Mouse (Mus musculus) spleen, adult 2 months (tissue): Measurements from ENCODE around the gene Gng7. TPM values are rescaled to one million over a fixed set of nuclear protein-coding genes. Genes with fewer than 3 reads are reported as not detected.

ENCODE experiments used
- DNase-seq, 2 experiments: peaks; one replicate each; pipeline versions ENCODE4 v3.0.0 to v3.0.0-alpha.2; 2012 to 2021; ENCODE audit warnings: low spot score in 2 of 2, low read depth in 1 of 2
- H3K27ac ChIP-seq: fragments of 200-500 bp; 2 replicates; pipeline ENCODE4 v1.5.1; 2012; ENCODE audit warnings: low read length, inconsistent platforms; ENCODE audit not compliant: insufficient read depth
- H3K27me3 ChIP-seq: fragments of 200-500 bp; 2 replicates; pipeline ENCODE4 v1.6.1; 2012; ENCODE audit warnings: mild to moderate bottlenecking, moderate library complexity, low read length, inconsistent platforms; ENCODE audit not compliant: control insufficient read depth, insufficient read depth
- H3K36me3 ChIP-seq: fragments of 200-500 bp; 2 replicates; pipeline ENCODE4 v1.6.1; 2012; ENCODE audit warnings: mild to moderate bottlenecking, low read length, inconsistent platforms; ENCODE audit not compliant: control insufficient read depth, insufficient read depth
- H3K4me1 ChIP-seq: fragments of 200-500 bp; 2 replicates; pipeline ENCODE4 v1.6.1; 2011; ENCODE audit warnings: inconsistent platforms; ENCODE audit not compliant: control insufficient read depth, insufficient read depth, insufficient read length
- H3K4me3 ChIP-seq: fragments of 200-500 bp; 2 replicates; pipeline ENCODE4 v1.5.1; 2011; ENCODE audit warnings: mild to moderate bottlenecking, inconsistent platforms; ENCODE audit not compliant: insufficient read depth, insufficient read length; ENCODE audit errors: extremely low read depth
- CTCF ChIP-seq: fragments of 200-500 bp; IDR thresholded peaks from 2 replicates; pipeline ENCODE4 v1.5.1; 2011; ENCODE audit warnings: mild to moderate bottlenecking, inconsistent platforms; ENCODE audit not compliant: insufficient read depth, insufficient read length, insufficient replicate concordance; ENCODE audit errors: extremely low read depth
- POLR2A ChIP-seq: fragments of 200-500 bp; IDR thresholded peaks from 2 replicates; pipeline ENCODE4 v1.6.1; 2011; ENCODE audit warnings: low read depth, low read length, inconsistent platforms
- WGBS: fragments of 180-500 bp; shearing (Covaris S2); methylation state at CpG from one replicate; pipeline ENCODE4 v1.1.7; 2018; 5-methylcytosine and 5-hydroxymethylcytosine counted together
- polyA plus RNA-seq: library from polyadenylated mRNA; depleted of rRNA; stranded (reverse); fragments of >200 nt; gene quantifications from 2 replicates; pipeline ENCODE4 v1.2.3, GENCODE M21; 2012

The Gng7 gene
- polyA plus RNA-seq, 1 experiment, result 0.91 TPM

- H3K27me3 ChIP-seq, result no peaks in the 10 kb centered on the region
- H3K36me3 ChIP-seq, result 0 out of 2 replicates have a peak, but pooled peaks cover 2% of the 10 kb centered on the region
- WGBS, result under 1% methylated on average over 45 of the region's 45 CpGs
- peaks cover 25% of the 10 kb centered on the region for H3K4me1 ChIP-seq
- peak overlapping the region; percentile 79 for H3K27ac ChIP-seq
- peak overlapping the region; percentile 70 for H3K4me3 ChIP-seq
- peak; percentile 31 to 51 for DNase-seq
- TF ChIP-seq CTCF (no peak), POLR2A (no peak)
Measured at GRCm38 (mm10) chr10:80930361-80931152, 84.2 kb downstream of the Gng7 start.

GRCm38 (mm10) chr10:80929299-80930226 lies 85.2 kb downstream of the Gng7 start, which contains the start of gene Gadd45b:
TSS of gene Gadd45b (plus strand) at chr10:80930073.
- TF ChIP-seq POLR2A (peak; percentile 99), CTCF (no peak)
- no peaks in the 10 kb centered on the region for H3K27me3 ChIP-seq
- WGBS, result under 1% methylated on average over 56 of the region's 56 CpGs
- peak within 1 kb of the TSS; percentile 70 for H3K4me3 ChIP-seq
- H3K4me1 ChIP-seq, result peaks cover 25% of the 10 kb centered on the region
- 0 out of 2 replicates have a peak, but pooled peaks cover 2% of the 10 kb centered on the region for H3K36me3 ChIP-seq
- peak; percentile 98 to 99 for DNase-seq
- H3K27ac ChIP-seq, result peak within 1 kb of the TSS; percentile 79

GRCm38 (mm10) chr10:80928586-80929298 lies 86.0 kb downstream of the Gng7 start:
- no peaks in the 10 kb centered on the region for H3K27me3 ChIP-seq
- H3K4me1 ChIP-seq, result peaks cover 23% of the 10 kb centered on the region
- DNase-seq, result peak; percentile 75 to 83
- H3K4me3 ChIP-seq, result peak overlapping the region; percentile 52
- H3K36me3 ChIP-seq, result 0 out of 2 replicates have a peak, but pooled peaks cover 2% of the 10 kb centered on the region
- H3K27ac ChIP-seq, result peak overlapping the region; percentile 66
- under 1% methylated on average over 48 of the region's 48 CpGs for WGBS
- TF ChIP-seq POLR2A (no peak), CTCF (peak; percentile 93)

- H3K27me3 ChIP-seq, result no peaks in the 10 kb centered on the region
- 73% methylated on average over 3 of the region's 3 CpGs for WGBS
Measured at GRCm38 (mm10) chr10:80925472-80925871, 89.3 kb downstream of the Gng7 start.

GRCm38 (mm10) chr10:80921923-80922322 lies 92.8 kb downstream of the Gng7 start:
- no peaks in the 10 kb centered on the region for H3K27me3 ChIP-seq
- H3K4me1 ChIP-seq, result peaks cover 3% of the 10 kb centered on the region; the same call in 1 of the 2 replicates
- whole genome bisulfite sequencing, result 13% methylated on average over 16 of the region's 16 CpGs
- no peaks in the 10 kb centered on the region for H3K36me3 ChIP-seq
- no peak overlapping the region for H3K27ac ChIP-seq
- no peak for DNase-seq
- TF ChIP-seq CTCF (no peak), POLR2A (no peak)
- no peak overlapping the region; the same call in 1 of the 2 replicates for H3K4me3 ChIP-seq

More at GRCm38 (mm10) chr10:80925472-80925871, 89.3 kb downstream of the Gng7 start:
- no peaks in the 10 kb centered on the region for H3K36me3 ChIP-seq
- H3K27ac ChIP-seq, result no peak overlapping the region
- TF ChIP-seq POLR2A (no peak), CTCF (no peak)
- H3K4me1 ChIP-seq, result no peaks in the 10 kb centered on the region
- no peak for DNase-seq
- no peak overlapping the region for H3K4me3 ChIP-seq
